In the genomic region with DNA sequence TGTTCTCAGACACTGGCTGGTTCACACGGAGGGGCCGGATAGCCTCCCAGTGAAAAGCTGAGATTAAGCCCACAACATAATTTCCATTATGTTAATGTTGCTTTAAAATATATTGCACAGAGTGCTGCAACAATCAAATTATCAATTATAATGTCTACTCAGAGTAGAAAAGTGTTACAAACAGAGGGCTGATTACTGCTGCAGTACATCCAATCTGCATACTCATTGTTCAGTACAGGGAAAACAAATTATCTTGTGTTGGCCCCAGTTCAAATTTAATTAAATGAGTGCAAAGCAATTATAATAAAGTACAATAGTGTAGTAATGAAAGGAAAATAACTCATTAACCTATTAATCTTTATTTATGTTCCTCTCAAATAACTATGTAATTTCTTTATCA, we compare ENCODE assay signal across 15 mouse cellular contexts. TPM values are rescaled to one million over a fixed set of nuclear protein-coding genes. Genes with fewer than 3 reads are reported as not detected.
"Had no signal": no experiment of that assay in that cellular context is flagged by ENCODE, and none has a peak within 500 bp of the region (broad histone marks: within the 10 kb centered on the region; RNA-seq: fewer than 3 reads in every experiment).

No protein-coding gene starts in this region.

- H3K9ac ChIP-seq: liver, embryonic 15.5 days; neural tube, embryonic 12.5 days had no signal

- H3K36me3 ChIP-seq: limb, embryonic 10.5 days; liver, embryonic 15.5 days; neural tube, embryonic 12.5 days had no signal

- H3K27me3 ChIP-seq: liver, embryonic 15.5 days; neural tube, embryonic 12.5 days had no signal

- H3K4me2 ChIP-seq: liver, embryonic 11.5 days; liver, embryonic 15.5 days; neural tube, embryonic 12.5 days had no signal

- DNase-seq: kidney, adult 8-10 months; kidney, postnatal 25 days; lung, adult 2 months; lung, postnatal 36 days; right cerebral cortex, adult 18-20 months; right cerebral cortex, postnatal 25 days; thymus, postnatal 4 days had no signal

- H3K27ac ChIP-seq: left cerebral cortex, adult 2 months; limb, embryonic 10.5 days; liver, embryonic 15.5 days; neural tube, embryonic 12.5 days; stomach, postnatal 0 days had no signal

- H3K9me3 ChIP-seq: limb, embryonic 10.5 days; liver, embryonic 15.5 days; neural tube, embryonic 12.5 days had no signal

- H3K4me1 ChIP-seq: limb, embryonic 10.5 days; neural tube, embryonic 12.5 days had no signal

- H3K4me3 ChIP-seq: left cerebral cortex, adult 2 months; limb, embryonic 10.5 days; liver, embryonic 15.5 days; myocyte; neural tube, embryonic 12.5 days had no signal

- ATAC-seq: lung, postnatal 0 days had no signal

RNA-seq across cellular contexts. Expression of a gene that starts 44.5 kb away (rescaled TPM):
- polyA plus RNA-seq: myocyte had no signal
